Mouse (Mus musculus): ENCODE results near the gene Bcl3.

DNA sequence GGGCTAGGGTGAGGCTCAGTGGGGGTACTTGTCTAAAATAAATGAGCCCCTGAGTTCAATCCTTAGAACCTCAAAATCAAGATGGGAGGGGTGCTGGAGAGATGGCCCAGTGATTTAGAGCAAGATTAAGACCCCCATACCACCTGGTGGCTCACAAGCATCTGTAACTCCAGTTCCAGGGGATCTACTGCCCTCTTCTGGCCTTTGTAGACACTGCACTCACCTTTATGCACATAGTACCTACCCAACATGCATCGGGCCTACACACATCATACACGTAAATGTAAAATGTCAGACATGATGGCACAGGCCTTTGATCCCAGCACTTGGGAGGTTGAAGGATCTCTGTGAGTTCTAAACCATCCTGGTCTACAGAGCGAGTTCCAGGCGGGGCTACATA, 39.9 kb downstream of the Bcl3 start:
- TF ChIP-seq CTCF (IDR thresholded peaks at IDR 0.05; ENCODE audit: borderline replicate concordance, insufficient read depth, low read depth, low read length) (no peak), POLR2A (IDR thresholded peaks at IDR 0.05; ENCODE audit: borderline replicate concordance, insufficient read depth, low read length) (no peak)

All from cerebellum, adult 2 months (tissue).